Mouse (Mus musculus) liver, embryonic 14.5 days (tissue): ENCODE measurements around the gene Slpi.

Source experiments
- CTCF ChIP-seq: IDR thresholded peaks from 2 replicates; pipeline ENCODE4 v1.5.1; 2016; ENCODE audit warnings: antibody characterized with exemption, low read depth, control low read depth
- EP300 ChIP-seq: IDR thresholded peaks from 2 replicates; pipeline ENCODE4 v1.6.1; 2016; ENCODE audit warnings: antibody characterized with exemption, low read depth

- no peak for TF ChIP-seq CTCF
- no peak for TF ChIP-seq EP300
These were observed 45.8 kb upstream of the Slpi start for GRCm38 (mm10) chr2:164434681-164435080.
